Mouse (Mus musculus) mouse embryonic stem cell (cell line): ENCODE results near the gene Prorsd1.

ENCODE experiments used
- in situ Hi-C, 2 experiments: fragments of 300-500 bp; cut with MboI; formaldehyde crosslinking; loops; 1 replicate in 1 of 2; 3 replicates in 1 of 2; pipeline ENCODE4 v1.14.3; 2019 to 2020; ENCODE audit warnings: low sequenced_read_pairs in 2 of 2, low pct_unique_long_range_greater_than_20kb in 1 of 2, mixed read lengths in 1 of 2; ENCODE audit not compliant: unreplicated experiment in 1 of 2

The Prorsd1 gene

DNA sequence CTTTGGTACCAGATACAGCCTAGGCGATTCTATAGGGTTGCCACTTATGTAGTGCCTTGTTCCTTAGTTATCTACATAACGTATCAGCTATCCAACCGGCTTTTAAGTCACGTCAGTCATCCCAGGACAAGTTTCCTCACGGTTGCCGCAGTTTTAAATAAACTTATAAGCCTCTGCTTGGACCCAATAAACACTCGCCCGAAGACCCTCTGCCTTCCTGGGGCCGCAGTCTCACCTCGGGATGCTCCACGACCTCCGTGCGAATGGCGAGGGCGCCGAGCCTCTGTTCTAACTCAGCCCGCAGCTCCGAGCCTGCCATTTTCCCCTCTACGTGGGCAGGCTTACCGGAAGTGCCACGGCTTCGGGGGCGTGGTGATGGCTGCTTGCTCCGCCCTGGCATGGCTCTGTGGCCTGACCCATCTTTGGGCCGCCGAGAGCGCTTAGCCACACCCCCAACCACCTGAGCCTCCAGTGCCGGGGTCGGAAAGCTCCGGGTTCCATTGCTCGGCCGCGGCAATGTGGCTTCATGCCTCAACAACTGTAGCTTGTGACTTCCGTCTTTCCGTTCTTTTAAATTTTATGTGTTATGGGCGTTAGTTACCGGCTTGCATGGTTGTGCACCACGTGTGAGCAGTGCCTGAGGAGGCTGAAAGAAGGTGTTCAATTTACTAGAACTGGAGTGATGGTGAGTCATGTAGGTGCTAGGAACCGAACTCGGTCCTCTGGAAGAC is at the start of gene Prorsd1:
TSS of gene Prorsd1 (minus strand) at position 352 of the 731 bp plus-strand sequence.
- in situ Hi-C loops: loop anchor here in 1 of 2 experiments (25.0 kb wide), 1 partner anchor 253 kb away; no protein-coding TSS in a partner anchor

DNA sequence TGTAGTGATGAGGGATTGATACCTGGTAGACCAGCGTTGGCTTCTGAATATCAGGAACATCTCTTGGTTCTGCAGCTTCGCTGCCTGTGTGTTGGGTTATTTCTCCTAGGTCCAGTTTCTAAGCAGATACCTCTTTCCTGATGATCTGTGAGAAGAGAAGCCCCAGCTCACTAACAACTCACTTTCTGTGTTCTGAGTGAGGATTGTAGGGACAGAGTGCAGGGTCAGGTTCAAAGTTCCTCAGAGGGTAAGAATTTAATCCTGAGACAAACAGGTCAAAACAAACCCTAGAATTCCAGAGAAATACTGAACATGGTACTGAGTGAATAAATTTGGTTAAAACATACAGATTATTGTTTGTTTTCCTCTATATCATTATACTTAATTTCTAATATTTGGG is 48.6 kb upstream of the Prorsd1 start:
- in situ Hi-C loops: loop anchor here in 1 of 2 experiments (25.0 kb wide), 1 partner anchor 324 kb away; no protein-coding TSS in a partner anchor

DNA sequence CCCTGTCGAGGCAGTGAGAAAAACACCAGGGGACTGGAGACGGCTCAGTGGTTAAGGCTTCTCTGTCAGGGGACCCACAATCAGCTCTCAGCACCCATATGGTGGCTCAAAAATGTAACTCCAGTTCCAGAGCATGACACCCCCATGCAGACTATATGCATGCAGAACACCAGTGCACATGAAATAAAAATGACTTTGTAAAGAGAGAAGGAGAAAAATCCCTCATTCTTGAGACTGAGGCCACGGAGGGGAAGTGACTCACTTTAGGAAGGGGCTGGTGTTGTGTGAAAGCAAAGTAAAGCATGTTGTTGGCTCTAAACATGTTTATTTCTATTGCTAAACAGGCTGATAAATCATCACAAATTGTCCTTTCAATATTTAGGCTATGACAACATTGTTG is 46.2 kb upstream of the Prorsd1 start:
- in situ Hi-C loops: loop anchor here in 1 of 2 experiments (25.0 kb wide), 1 partner anchor 326 kb away; no protein-coding TSS in a partner anchor

DNA sequence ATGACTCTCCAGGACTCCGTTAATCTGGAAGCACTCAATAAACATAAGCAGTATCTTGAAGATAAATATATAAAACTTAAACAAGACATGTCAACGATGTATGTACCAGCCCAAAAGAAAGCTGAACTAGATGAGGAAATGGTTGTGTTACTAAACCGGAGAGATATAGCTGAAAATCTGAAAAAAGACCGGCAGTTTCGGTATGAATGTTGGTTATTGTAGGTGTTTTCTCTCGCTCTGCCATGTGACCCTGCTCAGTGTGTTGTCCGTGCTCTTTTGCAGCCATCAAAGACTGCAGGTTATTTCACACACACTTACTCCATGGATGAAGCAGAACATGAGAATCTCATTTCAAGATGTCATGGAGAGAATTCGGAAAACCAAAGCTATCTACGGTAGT is 45.6 kb upstream of the Prorsd1 start:
- in situ Hi-C loops: loop anchor here in 1 of 2 experiments (25.0 kb wide), 1 partner anchor 327 kb away; no protein-coding TSS in a partner anchor

DNA sequence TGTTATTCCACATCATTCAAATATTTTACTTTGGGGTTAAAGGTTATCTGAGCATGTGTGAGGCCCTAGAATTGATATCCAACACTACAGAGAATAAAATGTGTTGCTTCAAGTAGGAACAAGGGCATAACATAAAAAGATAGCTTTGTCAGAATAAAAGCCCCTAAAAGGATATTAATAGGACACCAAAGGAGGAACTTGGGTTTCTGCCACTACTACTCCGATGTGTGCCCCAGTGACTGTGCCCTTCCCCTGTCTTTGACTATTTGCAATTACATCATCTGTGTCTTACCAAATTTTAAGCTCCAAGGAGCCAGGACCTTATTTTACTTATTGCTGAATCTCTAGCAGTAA is 34.6 kb upstream of the Prorsd1 start:
- in situ Hi-C loops: loop anchor here (5.0 to 10.0 kb wide), 2 partner anchors 143 to 145 kb away; partner anchors contain the start of gene Rtn4 (in 2 of the 2)

DNA sequence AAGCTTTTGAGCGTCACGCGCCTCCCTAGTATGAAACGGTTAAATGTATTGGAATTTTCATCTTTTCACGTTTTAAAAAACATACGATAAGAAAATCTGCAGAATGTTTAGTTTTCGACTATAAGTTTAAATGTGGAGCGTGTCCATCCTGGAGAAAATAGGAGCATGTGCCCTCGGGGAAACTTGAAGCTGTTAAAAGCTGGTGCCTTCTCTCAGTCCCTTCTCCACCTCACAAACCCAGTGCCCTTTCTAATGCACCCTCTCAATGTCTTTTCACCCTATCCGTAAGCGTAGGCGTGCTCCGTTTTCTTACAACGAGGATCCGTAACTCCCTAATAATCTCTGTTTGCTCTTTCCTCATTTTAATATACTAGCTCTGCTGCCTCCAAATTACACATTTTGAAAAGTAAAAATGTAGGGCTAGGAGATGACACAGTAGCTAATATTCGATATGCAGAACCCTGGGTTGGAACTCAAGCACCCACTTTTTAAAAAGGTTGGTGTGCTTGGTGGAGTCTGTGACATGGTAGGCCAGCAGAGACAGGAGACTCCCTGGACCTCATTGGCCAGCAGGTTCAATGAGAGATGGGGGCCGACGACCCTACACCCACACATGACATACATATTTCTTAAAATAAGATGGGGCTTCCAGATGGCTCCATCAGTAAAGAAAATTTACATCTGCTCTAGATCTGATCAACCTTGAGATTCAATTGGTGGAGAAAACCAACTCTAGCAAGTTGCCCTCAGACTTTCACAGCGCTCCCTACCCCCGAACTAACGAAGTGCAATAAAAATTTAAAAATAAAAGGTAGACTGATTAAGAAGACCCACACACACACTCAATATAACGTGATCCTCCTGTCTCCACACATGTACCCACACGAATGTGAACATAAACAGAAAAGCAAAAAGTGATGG is 33.9 kb upstream of the Prorsd1 start:
- in situ Hi-C loops: loop anchor here (5.0 to 10.0 kb wide), 2 partner anchors 144 to 146 kb away; partner anchors contain the start of gene Rtn4 (in 2 of the 2)

DNA sequence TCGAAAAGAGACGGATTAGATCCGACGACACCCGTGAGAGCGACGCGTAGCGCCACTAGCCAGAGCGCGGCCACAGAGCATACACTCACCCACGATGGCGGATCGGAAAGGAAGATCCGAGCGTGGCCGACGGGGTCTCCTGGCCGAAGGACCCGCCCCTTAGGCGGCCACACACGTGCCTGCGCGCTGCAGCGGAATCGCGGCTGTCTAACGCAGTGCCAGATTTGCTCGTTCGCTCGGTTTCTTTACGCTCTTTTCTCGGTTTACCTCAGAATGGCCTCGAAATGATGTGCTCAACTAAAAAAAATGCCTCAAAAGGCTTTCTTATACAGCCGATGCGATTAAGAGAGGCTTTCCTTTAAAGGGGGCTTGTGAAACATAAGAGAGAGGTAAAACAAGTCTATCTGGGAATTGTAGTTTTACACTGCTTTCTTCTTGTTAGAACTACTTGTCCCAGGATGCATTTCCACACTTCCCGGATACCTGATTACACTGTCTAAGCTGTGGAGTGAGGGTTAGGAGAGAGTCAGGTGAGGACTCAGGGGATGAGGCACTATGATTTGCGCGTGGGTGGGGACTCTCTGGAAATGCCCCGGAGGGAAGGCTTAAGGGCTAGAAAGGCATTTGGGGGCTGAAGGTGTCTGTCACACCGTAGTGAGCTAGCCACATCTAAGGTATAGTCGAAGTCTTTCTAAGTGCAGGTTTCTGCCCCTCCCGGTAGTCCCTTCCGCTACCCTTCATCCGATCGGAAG is 33.1 kb upstream of the Prorsd1 start, which contains the start of the genes Clhc1 and Rps27a:
TSS of gene Clhc1 (plus strand) at position 199 of the 752 bp plus-strand sequence.
TSS of gene Rps27a (minus strand) at position 358 of the 752 bp plus-strand sequence.
- in situ Hi-C loops: loop anchor here (5.0 to 10.0 kb wide), 2 partner anchors 144 to 147 kb away; partner anchors contain the start of gene Rtn4 (in 2 of the 2)

DNA sequence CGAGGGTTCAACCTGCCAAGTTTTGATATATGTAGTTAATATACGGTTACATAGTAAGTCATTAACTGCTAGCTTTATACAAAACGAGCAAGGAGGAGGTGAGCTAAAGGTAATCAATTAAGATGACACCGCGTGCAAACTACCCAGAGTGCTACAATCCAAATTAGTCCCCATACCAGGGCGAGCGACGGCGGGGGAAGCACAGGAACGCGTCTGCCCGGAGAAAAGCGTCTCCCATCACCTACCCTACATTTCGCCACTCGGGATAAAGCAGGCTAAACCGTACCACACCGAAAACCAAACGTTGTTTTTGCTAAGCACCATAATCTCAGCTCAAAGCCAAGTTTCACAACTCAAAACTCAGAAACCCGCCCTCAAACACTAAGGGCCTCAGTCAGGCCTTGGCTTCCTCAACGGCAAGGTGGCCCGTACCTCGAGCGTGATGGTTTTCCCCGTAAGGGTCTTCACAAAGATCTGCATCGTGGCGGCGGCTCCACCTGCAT is 32.5 kb upstream of the Prorsd1 start:
- in situ Hi-C loops: loop anchor here (5.0 to 10.0 kb wide), 2 partner anchors 145 to 148 kb away; partner anchors contain the start of gene Rtn4 (in 2 of the 2)

DNA sequence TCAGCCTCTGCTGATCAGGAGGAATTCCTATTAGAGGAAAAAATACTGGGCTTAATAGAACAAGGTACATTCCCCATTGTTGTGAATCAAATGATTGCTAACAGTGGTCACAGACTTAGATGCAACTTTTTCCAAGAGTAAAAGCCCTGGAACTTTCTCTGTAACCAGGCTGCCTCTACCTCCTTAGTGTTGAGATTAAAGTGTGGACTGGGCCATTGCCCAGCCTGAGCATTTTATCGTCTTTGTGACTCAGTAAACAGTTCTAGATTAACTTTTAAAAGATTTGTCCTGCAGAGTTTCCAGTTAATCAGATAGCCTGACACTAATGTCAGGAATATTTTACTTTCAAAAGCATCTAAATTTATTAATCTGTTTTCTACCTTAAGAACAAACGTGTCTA is 31.9 kb upstream of the Prorsd1 start:
- in situ Hi-C loops: loop anchor here (5.0 to 10.0 kb wide), 2 partner anchors 146 to 148 kb away; partner anchors contain the start of gene Rtn4 (in 2 of the 2)

DNA sequence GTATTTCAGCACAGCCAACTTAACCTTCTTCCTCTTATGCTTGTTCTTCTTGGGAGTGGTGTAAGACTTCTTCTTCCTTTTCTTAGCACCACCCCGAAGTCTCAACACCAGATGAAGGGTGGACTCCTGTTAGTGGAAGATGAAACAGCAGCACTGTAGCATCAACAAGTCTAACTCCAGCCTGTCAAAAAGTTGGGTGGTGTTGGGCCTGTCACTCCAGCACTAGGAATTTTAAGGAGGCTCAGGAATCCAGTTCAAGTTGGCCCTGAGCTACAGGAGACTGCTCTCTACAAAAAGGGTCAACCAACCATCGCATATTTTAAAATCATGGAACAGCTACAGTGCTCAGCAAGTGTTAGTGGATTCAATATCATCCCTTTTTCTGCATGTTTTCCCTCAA is 31.5 kb upstream of the Prorsd1 start:
- in situ Hi-C loops: loop anchor here (5.0 to 10.0 kb wide), 2 partner anchors 146 to 149 kb away; partner anchors contain the start of gene Rtn4 (in 2 of the 2)

DNA sequence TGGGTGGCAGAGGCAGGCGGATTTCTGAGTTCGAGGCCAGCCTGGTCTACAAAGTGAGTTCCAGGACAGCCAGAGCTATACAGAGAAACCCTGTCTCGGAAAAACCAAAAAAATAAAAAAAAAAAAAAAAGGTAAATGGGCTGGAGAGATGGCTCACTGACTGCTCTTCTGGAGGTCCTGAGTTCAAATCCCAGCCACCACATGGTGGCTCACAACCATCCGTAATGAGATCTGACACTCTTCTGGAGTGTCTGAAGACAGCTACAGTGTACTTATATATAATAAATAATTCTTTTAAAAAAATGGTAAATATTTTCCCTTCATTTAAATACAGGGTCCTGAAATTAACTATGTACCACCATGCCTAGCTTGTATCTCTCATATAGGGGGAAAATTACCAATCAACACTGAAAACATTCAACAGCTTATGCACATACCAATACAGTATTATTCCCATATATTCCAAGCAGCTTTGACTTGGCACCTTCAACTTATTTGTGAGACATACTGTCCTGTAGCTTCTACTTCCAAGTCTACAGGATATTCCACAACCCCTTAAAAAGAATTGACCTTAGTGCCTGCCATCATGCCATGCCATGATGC is 30.4 kb upstream of the Prorsd1 start:
- in situ Hi-C loops: loop anchor here (5.0 to 10.0 kb wide), 2 partner anchors 147 to 150 kb away; partner anchors contain the start of gene Rtn4 (in 2 of the 2)

DNA sequence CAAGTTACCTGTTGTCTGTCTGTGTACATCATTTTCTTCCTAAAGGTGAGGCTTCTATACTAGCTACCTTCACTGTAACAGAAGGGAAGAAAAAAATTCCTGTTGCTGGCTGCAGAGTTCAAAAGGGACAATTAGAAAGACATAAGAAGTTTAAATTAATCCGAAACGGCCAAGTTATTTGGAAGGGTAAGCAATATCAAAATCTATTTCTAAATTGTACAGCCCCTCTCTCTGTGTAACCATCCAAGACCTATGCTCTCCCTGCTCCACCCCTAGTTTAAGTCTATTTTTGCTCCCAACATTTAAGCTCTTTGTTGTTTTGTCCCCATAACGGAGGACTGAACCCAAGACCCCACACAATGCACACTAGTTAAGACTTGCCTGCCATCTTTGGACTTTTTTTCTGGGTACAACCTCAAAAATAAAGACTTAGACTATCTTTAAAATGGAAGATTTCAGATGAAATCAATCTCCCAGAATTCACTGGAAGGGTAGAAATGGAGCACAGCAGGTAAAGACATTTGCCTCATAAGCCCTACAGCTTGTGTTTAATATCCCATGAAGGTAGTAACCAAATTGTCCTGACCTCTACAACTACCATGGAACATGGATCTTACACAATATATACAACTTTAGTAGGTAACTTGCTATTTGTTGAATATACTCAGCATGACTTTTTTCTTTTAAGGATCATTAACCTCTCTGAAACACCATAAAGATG is 29.6 kb upstream of the Prorsd1 start:
- in situ Hi-C loops: loop anchor here in 1 of 2 experiments (10.0 kb wide), 1 partner anchor 150 kb away; the partner anchor contains the start of gene Rtn4

DNA sequence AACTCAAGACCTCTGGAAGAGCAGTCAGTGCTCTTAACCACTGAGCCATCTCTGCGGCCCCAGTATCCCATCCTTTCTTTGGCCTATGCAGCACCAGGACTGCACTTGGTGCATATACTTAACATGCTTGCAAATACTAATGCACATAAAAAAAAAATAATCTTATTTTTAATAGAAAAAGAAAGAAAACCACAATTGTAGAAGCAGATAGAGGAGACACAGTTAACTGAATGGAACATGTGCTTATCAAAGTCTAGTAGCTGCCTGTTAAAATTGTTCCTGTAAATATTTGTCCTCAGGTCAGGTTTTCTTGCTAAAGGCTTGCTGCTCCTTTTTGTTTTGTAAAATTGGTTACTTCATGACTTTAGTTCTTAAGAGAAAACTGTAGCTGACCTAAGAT is 23.4 kb upstream of the Prorsd1 start:
- in situ Hi-C loops: no loop called here

DNA sequence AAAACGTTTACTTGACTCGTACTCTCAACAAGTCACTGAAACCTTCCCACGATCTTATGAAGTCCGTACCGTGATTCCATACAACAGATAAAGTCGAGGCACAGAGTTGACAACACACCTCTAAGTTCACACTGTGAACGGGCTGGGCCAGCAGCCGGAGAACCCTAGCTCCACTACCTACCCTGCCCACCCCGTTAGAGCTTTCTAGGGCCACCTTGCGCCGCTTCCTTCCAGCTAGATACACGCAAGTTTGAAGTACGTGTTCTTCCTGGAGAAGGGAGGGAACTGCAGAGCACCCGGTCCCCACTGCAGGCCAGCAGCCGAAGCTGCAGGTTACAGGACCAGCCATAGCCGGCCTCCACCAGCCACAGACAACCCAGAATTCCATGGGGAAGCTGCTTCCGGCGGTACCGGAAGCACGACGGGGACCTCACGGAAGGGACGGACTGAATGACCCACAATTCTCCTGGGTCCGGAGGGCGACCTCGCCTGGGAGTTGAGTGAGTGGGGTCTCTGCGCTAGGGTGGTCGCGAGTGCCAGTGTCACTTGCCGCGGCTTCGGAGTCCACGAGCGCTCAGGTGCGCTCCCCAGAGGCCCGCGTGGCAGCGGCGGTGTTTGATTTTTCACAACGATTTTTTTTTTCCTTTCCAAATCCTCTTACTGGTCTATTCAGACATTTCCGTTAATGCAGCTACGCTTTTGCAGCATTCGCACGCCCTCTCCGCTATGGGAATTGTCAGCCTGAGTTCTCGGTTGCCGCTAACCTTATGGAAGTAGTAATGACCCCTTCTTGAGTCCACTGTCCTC is 11.4 kb upstream of the Prorsd1 start, which contains the start of gene Mtif2:
TSS of gene Mtif2 (plus strand) at position 421 of the 807 bp plus-strand sequence.
- in situ Hi-C loops: no loop called here

DNA sequence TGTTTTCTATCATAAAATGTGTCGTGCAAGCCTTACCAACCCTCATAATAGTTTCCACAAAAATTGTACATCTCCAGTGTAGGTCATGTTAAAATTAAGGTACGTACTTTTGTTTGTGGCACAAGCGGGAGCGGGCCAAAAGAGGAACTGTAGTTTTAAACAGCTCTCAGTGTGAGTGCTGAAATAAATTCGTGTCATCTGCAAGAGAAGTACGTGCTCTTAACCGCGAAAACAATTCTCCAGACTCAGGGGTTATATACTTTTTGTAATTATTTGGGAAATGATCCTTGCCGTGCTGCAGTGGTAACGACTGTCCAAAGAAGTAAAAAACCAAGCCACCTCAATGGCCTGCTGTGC is 530 bp downstream of the Prorsd1 start:
- in situ Hi-C loops: loop anchor here in 1 of 2 experiments (25.0 kb wide), 1 partner anchor 252 kb away; no protein-coding TSS in a partner anchor
